In genomic region chr7:66342323-66342722, GRCm38 (mm10) we compare ENCODE assay signal across 8 mouse cellular contexts. TPM values are rescaled to one million over a fixed set of nuclear protein-coding genes. Genes with fewer than 3 reads are reported as not detected.
DNase-seq lines count a peak whose midpoint lies in the region; ATAC-seq and TF ChIP-seq lines count a peak whose summit lies in the region.

No protein-coding gene starts in this region.

- peak; percentile 46 for TF ChIP-seq RAD21 in MEL (IDR thresholded peaks at IDR 0.05; ENCODE audit: low read depth, low read length)

- no peak overlapping the region for H3K27ac ChIP-seq in kidney, adult 2 months (ENCODE audit: insufficient read depth, low read depth, low read length)
- no peak overlapping the region for H3K27ac ChIP-seq in kidney, embryonic 16.5 days (ENCODE audit: low read length)
- H3K27ac ChIP-seq in MEL (ENCODE audit: control insufficient read depth, low read depth, low read length), result no peak overlapping the region

- H3K79me2 ChIP-seq in MEL (ENCODE audit: control insufficient read depth, insufficient read depth, low read length, poor library complexity) (no peaks in the 10 kb centered on the region), myocyte (ENCODE audit: control insufficient read depth, insufficient read depth) (peaks cover 25% of the 10 kb centered on the region)

- no peak for TF ChIP-seq EP300 in MEL (IDR thresholded peaks at IDR 0.05; ENCODE audit: low read depth in 1 of 2, low read length in 2 of 2)

- H3K9ac ChIP-seq in kidney, embryonic 16.5 days (replicated peaks; ENCODE audit: low read length), result no peak overlapping the region
- no peak overlapping the region for H3K9ac ChIP-seq in MEL (ENCODE audit: control insufficient read depth, low read depth, low read length, poor library complexity, severe bottlenecking)

- no peaks in the 10 kb centered on the region for H3K27me3 ChIP-seq in kidney, adult 2 months (replicated peaks; ENCODE audit: control insufficient read depth, insufficient read depth, low read length)
- no peaks in the 10 kb centered on the region for H3K27me3 ChIP-seq in kidney, embryonic 16.5 days (ENCODE audit: insufficient read depth, low read length)
- H3K27me3 ChIP-seq in MEL (ENCODE audit: control insufficient read depth in 1 of 2, insufficient read depth in 2 of 2, low read length in 2 of 2) (no peaks in the 10 kb centered on the region), myocyte (ENCODE audit: control insufficient read depth, insufficient read depth, insufficient read length) (no peaks in the 10 kb centered on the region)

- 49% methylated on average over 4 of the region's 4 CpGs for WGBS in kidney, adult 2 months
- 52% methylated on average over 4 of the region's 4 CpGs for WGBS in kidney, embryonic 16.5 days

- no peak overlapping the region for H3ac ChIP-seq in myocyte (ENCODE audit: control insufficient read depth, insufficient read length)

- intact Hi-C loops in gastrocnemius, postnatal 36 days (cut with DNase I), result loop anchor here (1.0 to 2.0 kb wide), 2 partner anchors 32 to 46 kb away; partner anchors contain the start of gene Lrrk1

- no peaks in the 10 kb centered on the region for H3K36me3 ChIP-seq in kidney, adult 2 months (ENCODE audit: control insufficient read depth, insufficient read depth, low read length)
- H3K36me3 ChIP-seq in kidney, embryonic 16.5 days (ENCODE audit: insufficient read depth, low read length), result no peaks in the 10 kb centered on the region
- H3K36me3 ChIP-seq in MEL (ENCODE audit: control insufficient read depth in 1 of 2, insufficient read depth in 2 of 2, low read length in 2 of 2), result no peaks in the 10 kb centered on the region
- H3K36me3 ChIP-seq in myocyte (ENCODE audit: control insufficient read depth, insufficient read depth), result no peaks in the 10 kb centered on the region

- no peaks in the 10 kb centered on the region for H3K9me3 ChIP-seq in kidney, embryonic 16.5 days (ENCODE audit: low read length)
- H3K9me3 ChIP-seq in MEL (replicated peaks; ENCODE audit: insufficient read depth, low read length), result no peaks in the 10 kb centered on the region

- TF ChIP-seq CTCF in kidney, adult 2 months (conservative IDR thresholded peaks at IDR 0.05; ENCODE audit: insufficient read depth, insufficient read length, low read depth, low read length), result peak; percentile 63
- TF ChIP-seq CTCF in MEL (IDR thresholded peaks at IDR 0.05 in 2 of 3, conservative IDR thresholded peaks at IDR 0.05 in 1 of 3; ENCODE audit: control insufficient read depth in 1 of 3, insufficient read depth in 1 of 3, low read depth in 2 of 3, low read length in 3 of 3, poor library complexity in 1 of 3, severe bottlenecking in 1 of 3), result peak; percentile 42 to 77 (median 56)
- TF ChIP-seq CTCF in brain, embryonic 14.5 days (IDR thresholded peaks at IDR 0.05; ENCODE audit: borderline replicate concordance, extremely low read depth, insufficient read depth, insufficient read length), result peak; percentile 55; the same call in 1 of the 2 replicates

- no peak overlapping the region for H3K4me3 ChIP-seq in kidney, adult 2 months (ENCODE audit: insufficient read depth, low read depth, low read length)
- H3K4me3 ChIP-seq in kidney, embryonic 16.5 days (ENCODE audit: low read length), result no peak overlapping the region
- H3K4me3 ChIP-seq in MEL (ENCODE audit: control insufficient read depth in 1 of 2, insufficient read depth in 1 of 2, low read depth in 2 of 2, low read length in 2 of 2), result no peak overlapping the region
- no peak overlapping the region for H3K4me3 ChIP-seq in myocyte

- TF ChIP-seq POLR2A in kidney, adult 2 months (IDR thresholded peaks at IDR 0.05; ENCODE audit: low read depth, low read length), result no peak
- TF ChIP-seq POLR2A in MEL (IDR thresholded peaks at IDR 0.05; ENCODE audit: control insufficient read depth in 1 of 2, insufficient read depth in 1 of 2, low read depth in 1 of 2, low read length in 2 of 2, poor library complexity in 1 of 2) (no peak), myocyte (IDR thresholded peaks at IDR 0.05; ENCODE audit: insufficient read length, low read depth) (no peak)
- TF ChIP-seq POLR2A in brain, embryonic 14.5 days (IDR thresholded peaks at IDR 0.05; ENCODE audit: borderline replicate concordance, extremely low read depth, insufficient read depth, insufficient read length, poor library complexity, severe bottlenecking), result no peak

- H3K4me2 ChIP-seq in kidney, embryonic 16.5 days (replicated peaks; ENCODE audit: low read depth, low read length), result no peak overlapping the region
- peak overlapping the region; percentile 79 for H3K4me2 ChIP-seq in myocyte (ENCODE audit: low read depth)

- ATAC-seq in kidney, embryonic 16.5 days (ENCODE audit: low FRiP score, low TSS enrichment), result no peak

- peaks cover 3% of the 10 kb centered on the region; the same call in 1 of the 2 replicates for H3K4me1 ChIP-seq in kidney, adult 2 months (ENCODE audit: control insufficient read depth, insufficient read depth, low read length)
- H3K4me1 ChIP-seq in kidney, embryonic 16.5 days (ENCODE audit: insufficient read depth, low read length), result peaks cover 16% of the 10 kb centered on the region
- H3K4me1 ChIP-seq in MEL (ENCODE audit: control insufficient read depth in 1 of 2, insufficient read depth in 2 of 2, low read length in 2 of 2), result no peaks in the 10 kb centered on the region

- DNase-seq in kidney, adult 2 months, result peak; percentile 67
- DNase-seq in MEL (ENCODE audit: low read depth, low spot score), result peak; percentile 72
- peak; percentile 48 for DNase-seq in brain, embryonic 14.5 days (ENCODE audit: low read depth)
- peak; percentile 65 to 70 for DNase-seq in gastrocnemius, postnatal 36 days
- peak; percentile 12 to 38 for DNase-seq in left cerebral cortex, adult 18-20 months (ENCODE audit: low spot score in 2 of 2)
- DNase-seq in T-cell, adult 2 months (ENCODE audit: low spot score), result no peak

TF ChIP-seq in MEL, 35 proteins besides CTCF, POLR2A, EP300 and RAD21:
- no peak for TF ChIP-seq POLR2AphosphoS5 (IDR thresholded peaks at IDR 0.05; ENCODE audit: borderline replicate concordance, low read depth, low read length)
- TF ChIP-seq ZC3H11A (IDR thresholded peaks at IDR 0.05; ENCODE audit: low read depth, low read length), result peak; percentile 45
- no peak for TF ChIP-seq MXI1 (IDR thresholded peaks at IDR 0.05; ENCODE audit: low read depth, low read length)
- peak; percentile 51 for TF ChIP-seq SMC3 (IDR thresholded peaks at IDR 0.05; ENCODE audit: low read depth, low read length)
- no peak for TF ChIP-seq MAX (IDR thresholded peaks at IDR 0.05; ENCODE audit: low read length)
- TF ChIP-seq ZNF384 (IDR thresholded peaks at IDR 0.05; ENCODE audit: low read depth, low read length), result 0 out of 2 replicates have a peak, but pooled peaks have one; percentile 28
- TF ChIP-seq GABPA (IDR thresholded peaks at IDR 0.05; ENCODE audit: low read depth, low read length), result no peak

TF ChIP-seq in myocyte, 11 proteins besides CTCF, POLR2A, EP300 and RAD21:
- TF ChIP-seq MAX (IDR thresholded peaks at IDR 0.05; ENCODE audit: low read depth) (no peak), CEBPB (IDR thresholded peaks at IDR 0.05; ENCODE audit: insufficient read depth, poor library complexity, severe bottlenecking) (no peak)

RNA-seq across cellular contexts. Expression of gene Gm10974, which starts 23.4 kb away (rescaled TPM):
- not detected in 2 replicates for polyA plus RNA-seq in kidney, adult 2 months (2012; rRNA removed)
- not detected in 2 replicates for polyA plus RNA-seq in kidney, embryonic 16.5 days (2015; fragmentation: Nextera tagmentation; extraction: Ambion mirVana)
- not detected in 2 replicates for total RNA-seq in MEL (2012; rRNA removed)
- not detected for polyA plus RNA-seq in MEL (2012; ENCODE audit: insufficient read depth in 1 of 2, insufficient read length in 2 of 2, low read depth in 1 of 2, low replicate concordance in 2 of 2, missing spikeins in 1 of 2)
- not detected in 2 replicates for polyA plus RNA-seq in brain, embryonic 14.5 days (2012; rRNA removed)
- not detected for total RNA-seq in gastrocnemius, postnatal 36 days (2021)
- total RNA-seq in left cerebral cortex, adult 18-20 months (2021), result not detected
- not detected for polyA plus RNA-seq in myocyte (2012; fragmentation: generic; extraction: Trizol)

RNA-seq across cellular contexts. Expression of gene Lrrk1, which starts 45.8 kb away (rescaled TPM):
- polyA plus RNA-seq in kidney, adult 2 months (2012; rRNA removed), result 17.3 and 22.3 TPM in 2 replicates
- 16.7 and 18.1 TPM in 2 replicates for polyA plus RNA-seq in kidney, embryonic 16.5 days (2015; fragmentation: Nextera tagmentation; extraction: Ambion mirVana)
- total RNA-seq in MEL (2012; rRNA removed), result 9.1 and 9.8 TPM in 2 replicates
- polyA plus RNA-seq in MEL (2012; ENCODE audit: insufficient read depth in 1 of 2, insufficient read length in 2 of 2, low read depth in 1 of 2, low replicate concordance in 2 of 2, missing spikeins in 1 of 2), result 10 to 100 TPM in 1 of 2 experiments, not detected in 1; 19.1 TPM
- 2.7 and 5.5 TPM in 2 replicates for polyA plus RNA-seq in brain, embryonic 14.5 days (2012; rRNA removed)
- total RNA-seq in gastrocnemius, postnatal 36 days (2021), result 1 to 10 TPM; 3.3 to 4.9 TPM
- total RNA-seq in left cerebral cortex, adult 18-20 months (2021), result 1 to 10 TPM; 4.3 TPM
- 24.8 TPM for polyA plus RNA-seq in myocyte (2012; fragmentation: generic; extraction: Trizol)
